Mouse (Mus musculus) neutrophil, adult 5-6 weeks (primary cell): Measurements from ENCODE around the gene Zfp658. TPM values are rescaled to one million over a fixed set of nuclear protein-coding genes. Genes with fewer than 3 reads are reported as not detected.

ENCODE experiments used
- ATAC-seq: fragments of 151-379, 151-347 bp; 2 replicates; pipeline ENCODE4 v1.8.0; 2017; ENCODE audit warnings: mild to moderate bottlenecking, moderate TSS enrichment; ENCODE audit not compliant: insufficient number of reproducible peaks, poor library complexity, low FRiP score, severe bottlenecking; ENCODE audit errors: extremely low read depth
- total RNA-seq: library from RNA; stranded (forward); fragments of 200-1000 nt; gene quantifications from 2 replicates; pipeline ENCODE4 v1.2.3, GENCODE M21; 2017

The Zfp658 gene
- total RNA-seq: 3.3 and 3.7 TPM in 2 replicates

DNA sequence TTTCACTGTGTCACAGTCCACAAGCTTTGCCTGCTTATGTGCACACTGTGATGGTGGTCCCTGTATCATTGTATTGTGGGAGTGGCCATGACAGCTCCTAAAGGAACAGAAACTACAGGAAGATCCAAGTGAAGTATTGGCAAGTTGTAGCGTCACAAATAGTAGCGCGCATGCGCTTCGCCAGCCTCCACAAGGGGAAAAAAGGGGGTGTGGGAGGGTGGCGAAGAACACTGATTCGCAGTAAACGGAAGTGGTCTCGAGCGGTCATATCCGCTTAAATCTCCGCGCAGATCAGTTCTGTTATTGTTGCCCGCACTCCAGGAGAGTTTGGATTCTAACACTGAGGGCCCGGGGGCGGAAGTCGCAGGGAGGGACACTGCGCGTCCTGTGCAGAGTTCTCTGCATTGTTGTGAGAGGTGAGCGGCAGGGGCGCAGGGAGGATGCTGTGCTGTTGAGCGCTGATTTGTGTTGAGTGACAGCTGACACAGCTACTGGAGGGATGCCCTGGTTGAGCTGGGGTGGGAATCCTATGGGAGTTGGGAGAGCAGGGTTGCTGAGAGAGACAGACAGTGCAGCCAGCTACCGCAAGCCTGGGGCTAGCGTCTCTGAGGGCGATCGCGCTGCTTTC, at the start of gene Zfp658:
Gene Zfp658 (plus strand): TSS at position 251 of the 628 bp plus-strand sequence.
- peak; percentile 88 for ATAC-seq

DNA sequence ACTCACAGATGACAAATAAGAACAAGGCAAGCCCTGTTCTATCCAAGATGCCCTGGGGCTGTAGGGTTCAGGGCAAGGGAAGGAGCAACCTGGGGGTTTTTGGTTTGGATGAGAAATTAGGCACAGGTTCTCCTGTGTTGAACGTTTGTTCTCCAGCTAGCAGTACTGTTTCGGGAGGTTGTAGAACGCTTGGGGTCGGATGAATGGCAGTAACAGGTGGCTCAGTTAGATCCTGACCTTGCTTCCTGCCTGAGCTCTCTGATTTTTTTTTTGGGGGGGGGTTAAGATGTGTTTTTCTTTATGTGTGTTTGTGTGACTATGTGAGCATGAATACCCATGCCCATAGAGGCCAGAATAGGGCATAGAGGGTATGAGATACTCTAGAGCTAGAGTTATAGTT, 49.5 kb upstream of the Zfp658 start:
- ATAC-seq: no peak

DNA sequence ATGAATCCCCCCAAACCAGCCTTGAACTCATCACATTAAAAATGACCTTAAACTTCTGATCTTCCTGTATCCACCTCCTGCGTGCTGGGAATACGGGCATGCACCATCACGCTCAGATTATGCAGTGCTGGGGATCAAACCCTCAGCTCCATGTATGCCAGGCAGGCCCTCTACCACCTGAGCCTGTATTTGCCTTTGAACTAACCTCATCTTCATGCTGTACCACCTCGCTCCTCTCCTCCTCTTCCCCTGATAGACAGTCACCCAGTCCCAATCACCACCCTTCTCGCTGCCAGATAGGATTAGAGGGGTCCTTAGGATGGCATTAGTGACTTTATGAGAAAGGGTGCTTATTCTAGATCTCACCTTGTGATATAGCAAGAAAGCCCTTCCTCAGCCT, 47.0 kb upstream of the Zfp658 start:
- ATAC-seq: no peak

DNA sequence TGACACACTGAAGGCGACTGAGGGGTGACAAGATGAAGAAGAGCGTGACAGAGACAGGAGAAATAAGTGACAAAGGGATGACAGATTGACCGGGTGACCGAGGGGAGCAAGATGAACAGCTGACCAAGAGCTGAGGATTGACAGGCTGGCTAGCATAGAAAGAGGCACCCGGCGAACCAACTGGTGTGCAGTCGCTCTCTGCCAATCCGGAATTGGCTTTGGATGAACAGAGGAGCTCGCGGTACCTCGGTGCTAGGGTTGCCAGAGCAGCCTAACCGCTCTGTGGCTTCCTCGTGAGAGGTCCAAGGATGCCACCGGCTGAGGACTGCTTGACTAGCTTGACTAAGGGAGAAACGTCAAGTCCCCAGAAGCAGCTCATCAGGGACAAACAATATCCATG, 43.7 kb upstream of the Zfp658 start:
- ATAC-seq: no peak

DNA sequence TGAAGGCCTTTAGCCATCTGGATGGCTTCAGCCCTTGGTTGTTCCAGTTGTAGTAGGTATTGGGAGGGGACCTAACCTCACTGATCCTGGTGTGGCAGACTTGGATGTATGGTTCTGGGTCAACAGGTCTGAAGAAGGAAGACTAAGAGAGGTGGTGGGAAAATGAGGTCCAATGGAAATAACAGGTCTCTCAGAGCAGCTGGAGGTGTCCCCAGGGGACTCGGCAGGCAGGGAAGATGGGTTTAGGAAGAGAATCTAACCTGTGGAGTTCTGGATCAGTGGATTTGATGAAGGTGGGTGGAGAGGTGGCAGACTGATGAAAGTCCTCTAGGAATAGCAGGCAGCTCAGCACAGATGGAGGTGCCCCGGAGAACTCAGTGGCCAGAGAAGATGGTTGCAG, 39.3 kb upstream of the Zfp658 start:
- ATAC-seq: no peak

DNA sequence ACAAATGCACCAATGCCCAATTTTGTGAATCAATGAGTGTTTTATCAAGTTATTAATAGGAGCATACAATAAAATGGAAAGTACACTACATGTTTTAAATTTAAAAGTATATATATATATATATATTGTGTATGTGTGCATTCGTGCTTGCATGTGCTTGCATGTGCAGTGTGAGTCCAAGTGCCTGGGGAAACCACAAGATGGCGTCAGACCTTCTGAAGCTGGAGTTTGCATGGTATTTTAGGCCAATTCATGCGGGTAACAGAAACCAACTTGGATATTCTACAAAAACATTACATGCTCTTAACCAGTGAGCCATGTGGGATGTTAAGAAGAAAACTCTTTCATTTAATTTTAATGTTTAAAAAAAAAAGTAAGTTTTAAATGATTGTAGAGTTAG, 36.7 kb upstream of the Zfp658 start:
- peak; percentile 24; the same call in 1 of the 2 replicates for ATAC-seq

DNA sequence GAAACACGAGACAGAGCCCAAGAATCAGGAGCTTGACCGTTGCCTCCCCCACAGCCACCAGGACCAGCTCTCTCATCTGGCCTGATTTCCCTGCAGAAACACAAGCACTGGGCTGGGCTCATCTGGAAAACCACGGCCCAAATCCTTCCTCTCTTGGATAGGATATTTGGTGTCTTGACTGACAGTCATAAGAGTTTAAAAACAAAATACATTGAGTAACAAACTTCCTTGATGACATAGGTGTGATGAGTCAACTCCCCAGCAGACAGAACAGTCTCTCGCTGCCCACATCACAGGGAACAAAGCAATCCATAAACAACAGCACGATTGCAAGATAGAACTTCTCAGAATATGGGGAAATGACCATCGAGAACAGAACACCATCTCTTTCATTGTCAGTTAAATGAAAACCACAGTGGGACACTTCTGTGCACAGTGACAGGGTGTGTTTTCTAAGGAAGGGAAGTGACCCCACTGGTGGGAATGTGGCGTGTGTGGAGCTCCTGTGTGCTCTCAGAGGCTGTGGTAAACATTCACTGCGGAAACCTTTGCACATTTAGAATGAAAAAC, 31.8 kb upstream of the Zfp658 start:
- peak; percentile 80 for ATAC-seq

DNA sequence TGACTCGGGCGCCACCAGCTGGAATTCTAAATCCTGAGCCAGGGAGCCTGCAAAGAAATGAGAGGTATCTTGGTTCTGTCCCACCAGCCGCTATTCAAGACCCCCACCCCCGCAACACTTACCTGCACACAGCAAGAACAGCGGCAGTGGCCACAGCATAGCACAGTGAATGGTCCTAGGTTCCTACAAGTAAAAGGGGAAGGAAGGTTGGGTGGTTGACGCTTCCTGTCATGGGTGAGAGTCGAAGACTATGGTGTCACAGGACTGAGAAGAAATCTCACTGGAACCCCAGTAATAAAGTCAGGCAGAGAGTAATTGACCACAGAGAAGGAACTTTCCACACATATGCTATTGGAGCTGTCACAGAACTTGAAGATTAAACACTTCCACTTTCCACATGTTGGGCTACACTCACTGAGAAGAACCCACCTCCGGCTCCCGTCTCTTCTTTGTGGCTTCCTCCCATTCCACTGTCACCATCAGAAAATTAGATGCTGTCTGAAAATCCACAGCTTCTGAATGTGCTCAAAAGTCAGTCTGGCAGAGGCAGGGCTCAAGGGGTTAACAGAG, 29.0 kb upstream of the Zfp658 start:
- peak; percentile 71 for ATAC-seq

DNA sequence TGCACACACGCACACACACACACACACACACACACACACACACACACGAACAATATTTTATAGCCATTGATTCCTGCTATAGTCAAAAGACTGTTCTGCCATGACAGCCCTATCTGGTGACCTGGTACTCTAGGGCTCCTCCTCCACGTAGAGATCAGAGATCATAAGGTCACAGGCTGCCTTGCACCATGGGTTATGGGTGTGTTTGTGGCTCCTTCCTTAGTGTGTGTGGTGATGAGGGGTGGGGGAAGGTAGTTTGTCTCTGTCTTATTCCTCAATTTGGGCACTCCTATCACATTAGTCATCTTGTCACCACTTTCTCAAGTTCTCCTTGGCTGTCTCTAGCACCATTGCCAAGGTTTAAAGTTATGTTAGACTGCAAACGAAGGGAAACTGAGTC, 23.5 kb upstream of the Zfp658 start:
- ATAC-seq: peak; percentile 75

DNA sequence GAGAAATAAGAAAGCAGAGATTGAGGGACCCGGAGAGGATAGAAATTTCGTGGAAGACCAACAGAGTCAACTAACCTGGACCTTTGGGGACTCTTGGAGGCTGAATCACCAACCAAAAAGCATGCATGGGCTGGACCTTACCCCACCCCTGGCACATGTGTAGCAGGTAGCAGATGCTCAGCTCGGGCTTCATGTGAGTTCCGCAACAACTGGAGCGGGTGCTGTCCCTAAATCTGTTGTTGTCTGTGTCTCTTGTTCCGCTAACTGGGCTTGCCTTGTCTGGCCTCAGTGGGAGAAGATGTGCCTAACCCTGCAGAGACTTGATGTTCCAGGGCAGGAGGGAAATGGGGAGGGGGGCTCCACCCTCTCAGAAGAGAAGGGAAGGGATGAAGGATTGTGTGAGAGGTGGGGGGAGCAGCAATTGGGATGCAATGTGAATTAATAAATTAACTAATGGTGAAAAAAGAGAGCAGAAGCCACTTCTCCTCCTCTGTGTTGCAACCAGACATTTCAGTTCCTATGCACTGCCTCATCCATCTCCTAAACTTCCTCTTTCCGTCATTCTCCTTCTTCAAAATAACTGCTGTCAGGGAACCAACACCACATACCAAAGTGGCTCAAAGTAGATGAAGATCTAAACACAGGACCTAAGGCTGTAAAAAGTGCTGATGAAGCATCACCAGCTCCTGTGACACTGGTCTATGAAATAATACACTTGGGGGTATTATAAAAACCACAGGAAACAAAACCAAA, 17.7 kb upstream of the Zfp658 start, which contains the start of gene Cd33:
Gene Cd33 (minus strand): TSS at position 204 of the 753 bp plus-strand sequence.
- peak; percentile 63 for ATAC-seq

DNA sequence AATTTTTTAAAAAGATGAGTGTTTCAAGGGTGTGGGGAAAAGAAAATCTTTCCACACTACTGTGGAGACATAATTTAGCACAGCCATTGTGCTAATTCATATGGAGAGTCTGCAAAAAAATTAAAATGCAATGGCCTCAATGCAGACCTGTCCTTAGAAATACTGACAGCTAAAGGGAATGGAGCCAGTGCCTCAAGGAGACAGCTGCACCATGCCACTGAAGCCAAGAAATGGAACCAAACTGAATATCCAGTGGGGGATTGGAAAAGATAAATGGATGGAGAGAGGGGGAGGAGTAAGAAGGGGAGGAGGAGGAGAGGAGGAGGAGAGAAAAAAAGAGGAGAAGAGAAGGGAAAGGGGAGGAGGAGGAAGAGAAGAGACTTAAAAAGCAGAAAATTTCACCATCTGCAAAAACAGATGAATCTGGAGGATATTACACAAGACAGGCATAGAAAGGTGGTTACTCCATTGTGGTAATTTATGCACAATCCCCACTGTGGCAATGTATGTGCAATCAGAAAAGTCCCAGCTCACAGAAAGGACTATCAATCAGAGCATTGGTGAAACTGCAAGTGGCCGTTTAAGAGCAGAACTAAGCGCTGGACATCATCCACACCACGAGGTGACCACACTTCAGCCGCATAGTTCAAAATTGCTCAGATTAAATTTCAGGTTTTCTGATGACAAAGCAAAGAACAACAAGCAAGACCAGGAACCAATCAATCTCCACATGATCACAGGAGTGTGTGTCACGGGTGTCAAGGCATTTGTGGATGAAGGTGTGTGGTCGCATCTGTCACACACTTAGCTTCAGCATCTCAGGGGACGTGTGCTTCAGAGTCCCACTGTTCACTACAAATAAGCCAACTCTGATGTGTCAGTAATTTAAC, 16.2 kb upstream of the Zfp658 start:
- ATAC-seq: peak; percentile 59; the same call in 1 of the 2 replicates

DNA sequence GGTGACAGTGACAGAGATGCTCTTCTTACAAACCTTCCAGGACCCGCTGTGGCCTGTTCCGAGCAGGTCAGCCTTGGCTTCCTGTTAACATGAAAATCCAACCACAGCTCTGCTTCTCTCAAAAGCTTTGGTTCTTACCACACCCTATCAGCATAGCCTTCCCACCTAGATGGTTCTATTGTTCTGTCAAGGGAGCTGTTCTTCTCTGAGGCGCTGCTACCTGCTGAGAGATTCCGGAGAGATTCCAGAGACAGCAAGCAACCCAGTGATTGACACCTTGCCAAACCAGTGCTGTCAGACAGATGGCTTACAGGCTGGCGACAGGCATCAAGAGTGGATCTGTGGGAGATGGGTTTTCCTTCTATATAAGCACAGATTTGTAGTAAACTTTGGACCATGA, 14.4 kb upstream of the Zfp658 start:
- ATAC-seq: no peak

DNA sequence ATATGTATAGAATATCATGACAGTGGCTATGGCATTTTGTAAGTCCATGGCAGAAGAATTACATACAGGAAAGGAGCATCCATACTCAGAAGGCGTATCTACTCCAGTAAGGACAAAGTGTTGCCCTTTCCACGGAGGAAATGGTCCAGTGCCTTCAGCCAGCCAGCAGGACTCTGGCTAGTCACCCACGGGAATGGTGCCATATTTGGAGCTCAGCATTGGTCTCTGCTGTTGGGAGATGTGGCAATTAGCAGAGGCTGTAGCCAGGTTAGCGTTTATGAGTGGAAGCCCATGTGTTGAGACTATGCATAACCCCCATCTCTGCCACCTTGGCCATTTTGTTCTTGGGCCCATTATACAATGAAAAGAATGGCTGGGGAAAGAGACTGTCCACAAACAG, 13.8 kb upstream of the Zfp658 start:
- ATAC-seq: no peak

DNA sequence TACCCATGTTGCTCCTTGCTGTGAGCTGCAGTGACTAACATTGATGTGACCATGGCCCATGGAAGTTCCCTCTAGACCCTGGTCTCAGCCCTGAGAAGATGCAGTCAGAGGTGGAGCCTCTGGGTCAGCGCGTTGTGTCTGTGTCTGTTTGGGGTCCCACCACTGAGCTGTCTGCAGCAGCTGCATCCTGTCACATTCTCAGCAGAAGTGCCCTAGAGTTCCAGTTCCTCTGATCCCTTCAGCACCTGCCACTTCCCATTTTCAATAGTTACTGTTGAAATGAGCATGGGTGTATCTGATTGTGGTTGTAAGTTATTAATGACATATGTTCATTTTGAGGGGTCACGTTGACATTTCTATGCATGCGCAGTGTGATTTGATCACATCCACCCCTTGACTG, 8.9 kb upstream of the Zfp658 start:
- ATAC-seq: peak; percentile 56; the same call in 1 of the 2 replicates

DNA sequence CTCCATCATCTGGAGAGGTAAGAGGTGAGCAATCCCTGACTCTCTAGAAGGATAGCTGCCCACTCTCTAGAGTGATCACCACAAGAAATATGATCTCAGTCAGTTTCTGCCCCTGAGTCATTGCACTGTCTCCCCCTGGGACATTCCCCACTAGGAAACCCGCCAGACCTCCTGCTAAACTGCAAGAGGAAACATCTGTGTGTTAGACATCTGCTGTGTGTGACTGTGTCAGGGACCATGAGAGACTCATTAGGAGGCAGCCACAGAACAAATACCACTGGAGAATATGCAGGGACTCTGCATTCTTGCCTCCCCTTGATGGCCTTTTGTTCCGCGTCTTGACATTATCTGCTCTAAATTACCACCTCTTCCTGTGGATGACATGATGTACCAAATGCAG, 7.5 kb upstream of the Zfp658 start:
- no peak for ATAC-seq

DNA sequence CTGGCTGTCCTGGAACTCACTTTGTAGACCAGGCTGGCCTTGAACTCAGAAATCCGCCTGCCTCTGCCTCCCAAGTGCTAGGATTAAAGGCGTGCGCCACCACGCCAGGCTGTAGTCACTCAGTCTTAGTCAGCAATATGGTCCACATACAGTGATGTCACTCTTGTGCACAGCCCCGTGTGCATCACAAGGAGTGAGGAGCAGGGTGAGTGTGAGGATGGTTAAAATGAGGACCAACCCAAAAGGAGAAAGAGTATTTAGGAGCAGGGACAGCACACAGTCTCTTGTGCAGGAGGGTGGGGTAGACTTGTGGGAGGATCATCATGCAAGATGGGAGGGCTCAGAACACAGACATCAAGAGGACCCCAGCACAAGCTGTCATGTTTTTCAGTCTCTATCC, 6.7 kb upstream of the Zfp658 start:
- ATAC-seq: no peak

DNA sequence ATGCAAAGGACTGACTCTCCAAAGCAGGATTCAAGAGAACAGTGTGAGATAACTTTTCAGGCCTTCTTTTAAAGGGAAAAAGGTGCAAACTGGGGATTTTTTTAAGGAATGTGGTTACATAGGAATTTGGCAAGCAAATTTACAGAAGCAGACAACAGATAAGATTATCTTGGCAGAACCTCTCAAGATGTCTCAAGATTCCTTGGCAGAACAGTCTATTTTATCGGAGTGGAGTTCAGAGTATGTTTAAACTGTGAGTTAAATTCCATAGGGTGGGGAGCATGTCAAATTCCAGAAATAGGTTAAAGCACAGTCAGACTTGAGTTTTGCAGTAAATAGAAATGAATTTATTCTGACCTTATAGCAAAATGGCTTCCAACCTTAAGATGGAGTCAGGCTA, 5.2 kb upstream of the Zfp658 start:
- ATAC-seq: no peak

DNA sequence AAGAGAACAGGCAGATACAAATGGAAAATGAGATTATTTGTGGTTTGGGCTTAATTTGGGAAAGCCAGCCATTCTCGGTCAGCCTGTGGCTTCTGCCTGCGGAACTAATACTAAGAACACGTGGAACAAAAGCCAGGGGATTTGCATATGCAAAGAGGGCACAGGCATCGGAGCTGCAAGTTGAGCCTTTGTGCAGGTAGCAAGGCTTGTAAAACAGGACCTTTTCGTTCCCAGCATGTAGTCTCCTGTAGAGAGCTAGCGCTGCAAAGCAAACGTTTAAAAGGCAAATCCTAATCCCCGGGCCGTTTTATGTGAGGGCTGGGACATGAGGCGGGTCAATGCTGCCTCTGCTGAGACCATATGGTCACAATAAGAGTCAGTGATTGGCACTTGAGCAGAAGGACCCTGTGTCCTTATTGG, 605 bp downstream of the Zfp658 start:
- peak; percentile 60 for ATAC-seq

DNA sequence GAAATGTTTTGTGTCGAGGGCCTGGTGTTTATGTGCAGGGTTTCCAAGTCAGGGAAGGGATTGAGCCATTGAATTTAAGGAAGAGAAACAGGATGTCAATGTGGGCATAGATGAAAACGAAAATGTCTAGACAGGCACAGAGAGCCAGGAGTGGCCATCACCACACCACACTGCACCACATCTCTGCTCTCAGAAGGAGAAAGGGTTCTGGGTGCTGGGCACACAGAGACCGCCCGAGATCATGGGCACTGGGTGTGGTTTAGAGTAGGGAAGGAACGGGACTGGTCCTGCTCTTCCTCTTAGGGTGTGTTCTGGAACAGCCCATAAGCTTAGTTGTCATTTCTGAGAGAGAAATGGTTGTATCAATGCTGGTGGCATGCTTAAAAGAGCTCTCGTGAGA, 1.2 kb downstream of the Zfp658 start:
- ATAC-seq: no peak
